Mouse (Mus musculus) B cell, adult 67 days (primary cell): ENCODE results near the gene Esp3. TPM values are rescaled to one million over a fixed set of nuclear protein-coding genes. Genes with fewer than 3 reads are reported as not detected.

Source experiments
- total RNA-seq, 2 experiments: library from RNA; stranded (reverse); gene quantifications; 4 replicates each; pipeline ENCODE4 v1.2.4; 2023

Gene Esp3
- total RNA-seq: not detected

DNA sequence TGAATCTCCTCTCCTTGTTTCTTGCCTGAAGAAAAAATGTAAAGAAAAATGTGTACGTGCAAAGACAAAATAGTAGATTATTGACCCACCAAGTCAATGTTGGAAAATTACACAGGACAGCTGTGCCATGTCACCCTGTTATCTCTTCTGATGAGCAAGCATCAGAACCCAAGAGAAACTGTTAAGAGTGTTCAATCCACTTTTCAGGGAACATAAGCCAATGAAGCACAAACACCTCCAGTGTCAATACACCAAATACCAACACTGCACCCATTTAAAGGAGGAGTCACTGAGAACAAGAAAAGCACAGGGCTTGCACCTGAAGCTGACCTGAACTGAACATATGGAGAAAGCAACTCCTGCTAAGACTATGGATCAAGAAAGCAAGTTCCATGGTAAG, at the start of gene Esp3:
Gene Esp3, plus strand, starts transcription at position 301 of the 400 bp plus-strand sequence.

GRCm38 (mm10) chr17:40598294-40598693, 33.6 kb upstream of the Esp3 start, which contains the start of gene Esp4:
Esp4 (plus strand) TSS chr17:40598594.

Other genes starting within 250 kb of the Esp3 start
- not detected for gene Esp8, start 112.1 kb upstream of the Esp3 start, total RNA-seq
- gene Esp6, start 70.6 kb upstream of the Esp3 start, total RNA-seq: not detected
- gene Esp4, start 33.5 kb upstream of the Esp3 start, total RNA-seq: not detected
- gene Esp1, start 95.0 kb downstream of the Esp3 start, total RNA-seq: not detected
- not detected for gene Crisp2, start 174.9 kb downstream of the Esp3 start, total RNA-seq
- gene Rhag, start 179.1 kb downstream of the Esp3 start, total RNA-seq: not detected
- not detected for gene 9130008F23Rik, start 248.5 kb downstream of the Esp3 start, total RNA-seq